In genomic region chr4:47050642-47051381, GRCm38 (mm10) we compare ENCODE assay signal across 8 mouse cellular contexts. TPM values are rescaled to one million over a fixed set of nuclear protein-coding genes. Genes with fewer than 3 reads are reported as not detected.
DNase-seq lines count a peak whose midpoint lies in the region; ATAC-seq and TF ChIP-seq lines count a peak whose summit lies in the region.
"Had no signal": no experiment of that assay in that cellular context is flagged by ENCODE, and none has a peak within 500 bp of the region (broad histone marks: within the 10 kb centered on the region; RNA-seq: fewer than 3 reads in every experiment).

No protein-coding gene starts in this region.

- peak; percentile 70 for ATAC-seq in intestine, embryonic 15.5 days
- 0 out of 2 replicates have a peak, but pooled peaks have one; percentile 36 for ATAC-seq in limb, embryonic 14.5 days (ENCODE audit: low FRiP score, low read depth)

- no peak overlapping the region for H3K9ac ChIP-seq in intestine, embryonic 15.5 days
- H3K9ac ChIP-seq in limb, embryonic 14.5 days (ENCODE audit: low read depth, low read length, severe bottlenecking): 0 out of 2 replicates have a peak overlapping the region, but pooled peaks have one; percentile 12
- H3K9ac ChIP-seq: liver, embryonic 14.5 days had no signal

- H3K9me3 ChIP-seq in intestine, embryonic 15.5 days: no peaks in the 10 kb centered on the region
- H3K9me3 ChIP-seq in limb, embryonic 14.5 days (ENCODE audit: control insufficient read depth, low read length): no peaks in the 10 kb centered on the region

- H3K4me3 ChIP-seq in intestine, embryonic 15.5 days (replicated peaks): no peak overlapping the region
- H3K4me3 ChIP-seq in limb, embryonic 14.5 days (replicated peaks; ENCODE audit: low read length): no peak overlapping the region

- peak overlapping the region; percentile 19; the same call in 1 of the 2 replicates for H3K4me2 ChIP-seq in intestine, embryonic 15.5 days (replicated peaks)
- no peak overlapping the region; the same call in 1 of the 2 replicates for H3K4me2 ChIP-seq in limb, embryonic 14.5 days (replicated peaks; ENCODE audit: low read depth, low read length, severe bottlenecking)

- H3K27ac ChIP-seq in intestine, embryonic 15.5 days: no peak overlapping the region
- H3K27ac ChIP-seq in limb, embryonic 14.5 days (replicated peaks; ENCODE audit: low read depth, low read length): 0 out of 2 replicates have a peak overlapping the region, but pooled peaks have one; percentile 3
- H3K27ac ChIP-seq: liver, embryonic 14.5 days had no signal

- 34% methylated on average over 10 of the region's 10 CpGs for WGBS in intestine, embryonic 15.5 days
- 13% methylated on average over 9 of the region's 10 CpGs for whole genome bisulfite sequencing in limb, embryonic 14.5 days

- DNase-seq in urinary bladder, postnatal 14 days (ENCODE audit: low spot score): peak; percentile 18
- DNase-seq in urinary bladder, postnatal 4 days (ENCODE audit: low spot score in 2 of 2): no peak
- no peak for DNase-seq in limb, embryonic 14.5 days (ENCODE audit: low spot score)
- DNase-seq in left cerebral cortex, postnatal 14 days (ENCODE audit: low spot score in 2 of 2): no peak
- DNase-seq in adrenal gland, postnatal 4 days (ENCODE audit: low spot score in 2 of 2): no peak
- no peak for DNase-seq in right cerebral cortex, postnatal 25 days

- H3K36me3 ChIP-seq in intestine, embryonic 15.5 days: no peaks in the 10 kb centered on the region
- H3K36me3 ChIP-seq in limb, embryonic 14.5 days (ENCODE audit: control insufficient read depth, insufficient read depth, low read length): no peaks in the 10 kb centered on the region

- peaks cover 16% of the 10 kb centered on the region for H3K4me1 ChIP-seq in intestine, embryonic 15.5 days (replicated peaks)
- peaks cover 14% of the 10 kb centered on the region; the same call in 1 of the 2 replicates for H3K4me1 ChIP-seq in limb, embryonic 14.5 days (ENCODE audit: control insufficient read depth, insufficient read depth, low read length)

- H3K27me3 ChIP-seq in intestine, embryonic 15.5 days (replicated peaks): no peaks in the 10 kb centered on the region
- H3K27me3 ChIP-seq in limb, embryonic 14.5 days (ENCODE audit: control insufficient read depth, insufficient read depth, low read length): no peaks in the 10 kb centered on the region

- no peak for TF ChIP-seq POLR2A in limb, embryonic 14.5 days (IDR thresholded peaks at IDR 0.05; ENCODE audit: borderline replicate concordance, extremely low read depth, insufficient read depth, insufficient read length)

- intact Hi-C loops in left cerebral cortex, postnatal 14 days (cut with DNase I): loop anchor here (10.0 kb wide), 1 partner anchor 546 kb away; no protein-coding TSS in a partner anchor

RNA-seq across cellular contexts. Expression of gene Anks6, which starts 6.4 kb away (rescaled TPM):
- polyA plus RNA-seq in intestine, embryonic 15.5 days (2015; fragmentation: Nextera tagmentation; extraction: Ambion mirVana): 2.9 TPM in 2 replicates
- 14.9 and 19.9 TPM in 2 replicates for polyA plus RNA-seq in limb, embryonic 14.5 days (2012; rRNA removed)
- 5.1 and 6.5 TPM in 2 replicates for polyA plus RNA-seq in limb, embryonic 14.5 days (2014; fragmentation: Nextera tagmentation; extraction: Ambion mirVana)
- 10 to 100 TPM; 18.4 to 22.6 TPM for total RNA-seq in left cerebral cortex, postnatal 14 days (2021)
- 10 to 100 TPM; 10.6 to 13.1 TPM for total RNA-seq in adrenal gland, postnatal 4 days (2021)

RNA-seq across cellular contexts. Expression of gene Galnt12, which starts 40.9 kb away (rescaled TPM):
- 21.5 and 23.7 TPM in 2 replicates for polyA plus RNA-seq in intestine, embryonic 15.5 days (2015; fragmentation: Nextera tagmentation; extraction: Ambion mirVana)
- 4.2 and 4.7 TPM in 2 replicates for polyA plus RNA-seq in limb, embryonic 14.5 days (2012; rRNA removed)
- polyA plus RNA-seq in limb, embryonic 14.5 days (2014; fragmentation: Nextera tagmentation; extraction: Ambion mirVana): 5.4 and 5.9 TPM in 2 replicates
- total RNA-seq in left cerebral cortex, postnatal 14 days (2021): 1 to 10 TPM in 1 of 2 experiments, under 1 TPM in 1; 0.85 to 1.3 TPM
- 1 to 10 TPM; 2.1 to 4.0 TPM for total RNA-seq in adrenal gland, postnatal 4 days (2021)

RNA-seq across cellular contexts. Expression of gene Gabbr2, which starts 59.1 kb away (rescaled TPM):
- 0.15 and 0.19 TPM in 2 replicates for polyA plus RNA-seq in intestine, embryonic 15.5 days (2015; fragmentation: Nextera tagmentation; extraction: Ambion mirVana)
- polyA plus RNA-seq in limb, embryonic 14.5 days (2012; rRNA removed): 0.09 and 0.30 TPM in 2 replicates
- 0.07 and 0.15 TPM in 2 replicates for polyA plus RNA-seq in limb, embryonic 14.5 days (2014; fragmentation: Nextera tagmentation; extraction: Ambion mirVana)
- 100 to 1,000 TPM; 292 to 302 TPM for total RNA-seq in left cerebral cortex, postnatal 14 days (2021)
- 1 to 10 TPM; 1.2 to 1.6 TPM for total RNA-seq in adrenal gland, postnatal 4 days (2021)

Comparison
In these comparisons a context has a peak if more than half of its experiments do, and no peak if none do; other contexts are left out.
1. RNA of gene Gabbr2, which starts 59.1 kb away (total RNA-seq): 292 to 302 TPM in left cerebral cortex, postnatal 14 days; 1.2 to 1.6 TPM in adrenal gland, postnatal 4 days; every median in the first group is over 100 times any median in the second.